Mouse (Mus musculus): Measurements from ENCODE around the gene Tti1.
A peak's percentile ranks its signal among the peaks of the same experiment; 100 is the strongest.
"Not testable (repeated sequence)": the region's sequence is repeated elsewhere in the genome, so short reads cannot be mapped to it uniquely, and the experiment has no call there.

The Tti1 gene

GRCm38 (mm10) chr2:158028354-158028863 lies at the start of gene Tti1, which contains the start of gene Rprd1b:
Gene Tti1, minus strand, starts transcription at chr2:158028433.
Gene Rprd1b, plus strand, starts transcription at chr2:158028497.
- peak; percentile 94 for DNase-seq

GRCm38 (mm10) chr2:158077981-158078380 lies 49.7 kb upstream of the Tti1 start:
- peak; percentile 29 for DNase-seq

- peak; percentile 16 for DNase-seq
These were observed 48.5 kb upstream of the Tti1 start for GRCm38 (mm10) chr2:158076690-158077089.

- no peak for DNase-seq
These were observed 46.6 kb upstream of the Tti1 start for GRCm38 (mm10) chr2:158074835-158075234.

GRCm38 (mm10) chr2:158071633-158071995 lies 43.4 kb upstream of the Tti1 start:
- no peak for DNase-seq

- DNase-seq, result peak; percentile 84
These were observed 42.8 kb upstream of the Tti1 start for GRCm38 (mm10) chr2:158070885-158071632.

GRCm38 (mm10) chr2:158068444-158068971 lies 40.3 kb upstream of the Tti1 start:
- no peak for DNase-seq

- no peak for DNase-seq
These were observed 39.1 kb upstream of the Tti1 start for GRCm38 (mm10) chr2:158067260-158067824.

GRCm38 (mm10) chr2:158066456-158066855 lies 38.2 kb upstream of the Tti1 start:
- no peak for DNase-seq

- DNase-seq, result no peak
These were observed 36.8 kb upstream of the Tti1 start for GRCm38 (mm10) chr2:158065064-158065463.

- peak; percentile 57 for DNase-seq
These were observed 36.4 kb upstream of the Tti1 start for GRCm38 (mm10) chr2:158064571-158065048.

- no peak for DNase-seq
These were observed 34.8 kb upstream of the Tti1 start for GRCm38 (mm10) chr2:158063036-158063435.

- no peak for DNase-seq
These were observed 31.5 kb upstream of the Tti1 start for GRCm38 (mm10) chr2:158059666-158060105.

- DNase-seq, result no peak
These were observed 30.3 kb upstream of the Tti1 start for GRCm38 (mm10) chr2:158058534-158058933.

- DNase-seq, result no peak
These were observed 28.8 kb upstream of the Tti1 start for GRCm38 (mm10) chr2:158057030-158057429.

GRCm38 (mm10) chr2:158055383-158055782 lies 27.1 kb upstream of the Tti1 start:
- DNase-seq, result not testable (repeated sequence)

- no peak for DNase-seq
These were observed 26.4 kb upstream of the Tti1 start for GRCm38 (mm10) chr2:158054596-158054995.

- no peak for DNase-seq
These were observed 21.9 kb upstream of the Tti1 start for GRCm38 (mm10) chr2:158050116-158050515.

- DNase-seq, result no peak
These were observed 20.5 kb upstream of the Tti1 start for GRCm38 (mm10) chr2:158048718-158049117.

GRCm38 (mm10) chr2:158047903-158048302 lies 19.7 kb upstream of the Tti1 start:
- DNase-seq, result peak; percentile 80

- no peak for DNase-seq
These were observed 18.0 kb upstream of the Tti1 start for GRCm38 (mm10) chr2:158046186-158046585.

- DNase-seq, result no peak
These were observed 15.3 kb upstream of the Tti1 start for GRCm38 (mm10) chr2:158043504-158043903.

- no peak for DNase-seq
These were observed 12.2 kb upstream of the Tti1 start for GRCm38 (mm10) chr2:158040396-158040795.

- DNase-seq, result no peak
These were observed 11.4 kb upstream of the Tti1 start for GRCm38 (mm10) chr2:158039662-158040061.

Measured in kidney, adult 9 months (tissue).